Mouse (Mus musculus) small intestine, adult 2 months (tissue): Measurements from ENCODE around the gene Gm20388. TPM values are rescaled to one million over a fixed set of nuclear protein-coding genes. Genes with fewer than 3 reads are reported as not detected.

Experiments used
- H3K27ac ChIP-seq: fragments of 200-500 bp; 2 replicates; pipeline ENCODE4 v1.5.1; 2012; ENCODE audit warnings: low read depth, low read length, control low read depth, inconsistent platforms; ENCODE audit not compliant: insufficient read depth
- H3K27me3 ChIP-seq: fragments of 200-500 bp; 2 replicates; pipeline ENCODE4 v1.6.1; 2012; ENCODE audit warnings: mild to moderate bottlenecking, moderate library complexity, low read length, inconsistent platforms; ENCODE audit not compliant: control insufficient read depth, insufficient read depth
- H3K36me3 ChIP-seq: fragments of 200-500 bp; 2 replicates; pipeline ENCODE4 v1.6.1; 2012; ENCODE audit warnings: mild to moderate bottlenecking, low read length, control low read depth, inconsistent platforms; ENCODE audit not compliant: control insufficient read depth, insufficient read depth
- H3K4me1 ChIP-seq: fragments of 200-500 bp; 2 replicates; pipeline ENCODE4 v1.6.1; 2012; ENCODE audit warnings: low read length, inconsistent platforms, mixed read lengths; ENCODE audit not compliant: control insufficient read depth, insufficient read depth, insufficient read length
- H3K4me3 ChIP-seq: fragments of 200-500 bp; 2 replicates; pipeline ENCODE4 v1.5.1; 2012; ENCODE audit warnings: low read depth, mild to moderate bottlenecking, control low read depth, inconsistent platforms, low read length, moderate library complexity
- CTCF ChIP-seq: fragments of 200-500 bp; IDR thresholded peaks from 2 replicates; pipeline ENCODE4 v1.5.1; 2012; ENCODE audit warnings: low read depth, mild to moderate bottlenecking, control low read depth, inconsistent platforms, low read length, moderate library complexity, mixed read lengths; ENCODE audit not compliant: insufficient replicate concordance, insufficient read length; ENCODE audit errors: extremely low read depth
- POLR2A ChIP-seq: fragments of 200-500 bp; IDR thresholded peaks from 2 replicates; pipeline ENCODE4 v1.6.1; 2012; ENCODE audit warnings: low read depth, mild to moderate bottlenecking, control low read depth, inconsistent platforms, low read length, moderate library complexity
- WGBS: fragments of 180-500 bp; shearing (Covaris S2); methylation state at CpG from one replicate; pipeline ENCODE4 v1.1.7; 2018; 5-methylcytosine and 5-hydroxymethylcytosine counted together
- polyA plus RNA-seq: library from polyadenylated mRNA; depleted of rRNA; stranded (reverse); fragments of >200 nt; gene quantifications from 2 replicates; pipeline ENCODE4 v1.2.3, GENCODE M21; 2012

Gene Gm20388
- polyA plus RNA-seq, 1 experiment, result 37.3 TPM

GRCm38 (mm10) chr8:122745022-122745749 lies 2834.5 kb downstream of the Gm20388 start:
- no peaks in the 10 kb centered on the region for H3K36me3 ChIP-seq
- H3K27me3 ChIP-seq, result peaks cover 4% of the 10 kb centered on the region
- H3K4me3 ChIP-seq, result no peak overlapping the region
- H3K4me1 ChIP-seq, result no peaks in the 10 kb centered on the region
- TF ChIP-seq POLR2A (no peak), CTCF (no peak)
- WGBS, result 22% methylated on average over 17 of the region's 17 CpGs
- H3K27ac ChIP-seq, result no peak overlapping the region

GRCm38 (mm10) chr8:122745750-122746275 lies 2835.2 kb downstream of the Gm20388 start:
- 42% methylated on average over 16 of the region's 16 CpGs for WGBS
- H3K27me3 ChIP-seq, result peaks cover 4% of the 10 kb centered on the region
- H3K4me3 ChIP-seq, result no peak overlapping the region

GRCm38 (mm10) chr8:122746439-122746838 lies 2835.8 kb downstream of the Gm20388 start:
- Histone ChIP-seq H3K27me3 (peaks cover 4% of the 10 kb centered on the region), H3K36me3 (no peaks in the 10 kb centered on the region), H3K4me1 (no peaks in the 10 kb centered on the region), H3K27ac (no peak overlapping the region), H3K4me3 (no peak overlapping the region)
- TF ChIP-seq POLR2A, result no peak
- TF ChIP-seq CTCF, result no peak
- WGBS, result 56% methylated on average over 7 of the region's 7 CpGs

More at GRCm38 (mm10) chr8:122745750-122746275, 2835.2 kb downstream of the Gm20388 start:
- TF ChIP-seq POLR2A, result no peak
- no peak for TF ChIP-seq CTCF
- no peaks in the 10 kb centered on the region for H3K4me1 ChIP-seq
- no peaks in the 10 kb centered on the region for H3K36me3 ChIP-seq
- H3K27ac ChIP-seq, result no peak overlapping the region

GRCm38 (mm10) chr8:122747825-122748224 lies 2837.2 kb downstream of the Gm20388 start:
- no peaks in the 10 kb centered on the region for H3K4me1 ChIP-seq
- WGBS, result 94% methylated on average over 1 of the region's 1 CpGs
- H3K27ac ChIP-seq, result no peak overlapping the region
- TF ChIP-seq POLR2A, result no peak
- no peak for TF ChIP-seq CTCF
- H3K27me3 ChIP-seq, result peaks cover 2% of the 10 kb centered on the region; the same call in 1 of the 2 replicates
- H3K36me3 ChIP-seq, result no peaks in the 10 kb centered on the region
- H3K4me3 ChIP-seq, result no peak overlapping the region

- TF ChIP-seq CTCF, result no peak
- no peak for TF ChIP-seq POLR2A
- no peaks in the 10 kb centered on the region for H3K36me3 ChIP-seq
- WGBS, result 74% methylated on average over 6 of the region's 6 CpGs
These were observed 2838.8 kb downstream of the Gm20388 start for GRCm38 (mm10) chr8:122749333-122749958.

GRCm38 (mm10) chr8:122751342-122751741 lies 2840.7 kb downstream of the Gm20388 start:
- Histone ChIP-seq H3K4me1 (no peaks in the 10 kb centered on the region), H3K27ac (no peak overlapping the region), H3K4me3 (no peak overlapping the region), H3K27me3 (no peaks in the 10 kb centered on the region), H3K36me3 (no peaks in the 10 kb centered on the region)
- TF ChIP-seq POLR2A, result no peak
- no peak for TF ChIP-seq CTCF
- WGBS, result 15% methylated on average over 5 of the region's 5 CpGs

More at GRCm38 (mm10) chr8:122749333-122749958, 2838.8 kb downstream of the Gm20388 start:
- H3K27ac ChIP-seq, result no peak overlapping the region
- no peak overlapping the region for H3K4me3 ChIP-seq
- H3K27me3 ChIP-seq, result no peaks in the 10 kb centered on the region; the same call in 1 of the 2 replicates
- H3K4me1 ChIP-seq, result no peaks in the 10 kb centered on the region

GRCm38 (mm10) chr8:122752111-122752721 lies 2841.6 kb downstream of the Gm20388 start:
- TF ChIP-seq POLR2A (no peak), CTCF (no peak)
- WGBS, result 72% methylated on average over 29 of the region's 29 CpGs
- no peaks in the 10 kb centered on the region for H3K4me1 ChIP-seq
- no peak overlapping the region for H3K27ac ChIP-seq
- H3K36me3 ChIP-seq, result no peaks in the 10 kb centered on the region
- H3K27me3 ChIP-seq, result no peaks in the 10 kb centered on the region
- no peak overlapping the region for H3K4me3 ChIP-seq
